Mouse (Mus musculus) heart, embryonic 14.5 days (tissue): Measurements from ENCODE around the gene Abhd17a. TPM values are rescaled to one million over a fixed set of nuclear protein-coding genes. Genes with fewer than 3 reads are reported as not detected.

Experiments used
- ATAC-seq: fragments of 200-750 bp; cut with Nextera tagmentation; 2 replicates; pipeline ENCODE4 v1.8.0; 2017; ENCODE audit warnings: low read depth, moderate TSS enrichment; ENCODE audit not compliant: insufficient number of reproducible peaks, insufficient read depth, low FRiP score
- H3K27ac ChIP-seq, 2 experiments: fragments of 200-500 bp in 1 of 2; fragments of 300-500 bp in 1 of 2; sonication (generic) in 1 of 2; replicated peaks in 1 of 2; 2 replicates each; pipeline ENCODE4 v1.5.1; 2012 to 2014; ENCODE audit warnings: low read depth in 2 of 2, low read length in 2 of 2, control low read depth in 1 of 2, mild to moderate bottlenecking in 1 of 2, mixed read lengths in 1 of 2; ENCODE audit not compliant: control insufficient read depth in 1 of 2, insufficient read depth in 1 of 2
- H3K27me3 ChIP-seq: fragments of 300-500 bp; sonication (generic); 2 replicates; pipeline ENCODE4 v1.6.1; 2014; ENCODE audit warnings: mild to moderate bottlenecking, low read length, control low read depth; ENCODE audit not compliant: control insufficient read depth, insufficient read depth
- H3K36me3 ChIP-seq: fragments of 300-500 bp; sonication (generic); 2 replicates; pipeline ENCODE4 v1.6.1; 2014; ENCODE audit warnings: mild to moderate bottlenecking, control low read depth, low read length, mixed read lengths; ENCODE audit not compliant: control insufficient read depth, insufficient read depth
- H3K4me1 ChIP-seq, 2 experiments: fragments of 200-500 bp in 1 of 2; fragments of 300-500 bp in 1 of 2; sonication (generic) in 1 of 2; 2 replicates each; pipeline ENCODE4 v1.6.1; 2012 to 2014; ENCODE audit warnings: low read length in 2 of 2, control low read depth in 1 of 2, mixed read lengths in 1 of 2; ENCODE audit not compliant: control insufficient read depth in 2 of 2, insufficient read depth in 2 of 2
- H3K4me2 ChIP-seq: fragments of 300-500 bp; sonication (generic); 2 replicates; pipeline ENCODE4 v1.6.1; 2014; ENCODE audit warnings: mild to moderate bottlenecking, low read length
- H3K4me3 ChIP-seq, 2 experiments: fragments of 200-500 bp in 1 of 2; fragments of 300-500 bp in 1 of 2; sonication (generic) in 1 of 2; 2 replicates each; pipeline ENCODE4 v1.5.1; 2012 to 2014; ENCODE audit warnings: low read length in 2 of 2, mild to moderate bottlenecking in 2 of 2, control low read depth in 1 of 2, low read depth in 1 of 2, moderate library complexity in 1 of 2; ENCODE audit not compliant: control insufficient read depth in 1 of 2, insufficient read depth in 1 of 2
- H3K9ac ChIP-seq: fragments of 300-500 bp; sonication (generic); 2 replicates; pipeline ENCODE4 v1.6.1; 2014; ENCODE audit warnings: mild to moderate bottlenecking, low read length
- H3K9me3 ChIP-seq: fragments of 300-500 bp; sonication (generic); 2 replicates; pipeline ENCODE4 v1.6.1; 2016; ENCODE audit warnings: low read length, control low read depth; ENCODE audit not compliant: control insufficient read depth
- WGBS: fragments of 180-500 bp; shearing (Covaris S2); extraction: QIAGEN DNeasy Blood & Tissue Kit; methylation state at CpG from one replicate; pipeline ENCODE4 v1.1.7; 2014; 5-methylcytosine and 5-hydroxymethylcytosine counted together
- polyA plus RNA-seq: library from polyadenylated mRNA; unstranded; fragments of >200 nt; fragmentation: Nextera tagmentation; extraction: Ambion mirVana; gene quantifications from 2 replicates; pipeline ENCODE4 v1.2.1, GENCODE M21; 2014

The Abhd17a gene
- polyA plus RNA-seq, 1 experiment from 2014 or later = 141 TPM

DNA sequence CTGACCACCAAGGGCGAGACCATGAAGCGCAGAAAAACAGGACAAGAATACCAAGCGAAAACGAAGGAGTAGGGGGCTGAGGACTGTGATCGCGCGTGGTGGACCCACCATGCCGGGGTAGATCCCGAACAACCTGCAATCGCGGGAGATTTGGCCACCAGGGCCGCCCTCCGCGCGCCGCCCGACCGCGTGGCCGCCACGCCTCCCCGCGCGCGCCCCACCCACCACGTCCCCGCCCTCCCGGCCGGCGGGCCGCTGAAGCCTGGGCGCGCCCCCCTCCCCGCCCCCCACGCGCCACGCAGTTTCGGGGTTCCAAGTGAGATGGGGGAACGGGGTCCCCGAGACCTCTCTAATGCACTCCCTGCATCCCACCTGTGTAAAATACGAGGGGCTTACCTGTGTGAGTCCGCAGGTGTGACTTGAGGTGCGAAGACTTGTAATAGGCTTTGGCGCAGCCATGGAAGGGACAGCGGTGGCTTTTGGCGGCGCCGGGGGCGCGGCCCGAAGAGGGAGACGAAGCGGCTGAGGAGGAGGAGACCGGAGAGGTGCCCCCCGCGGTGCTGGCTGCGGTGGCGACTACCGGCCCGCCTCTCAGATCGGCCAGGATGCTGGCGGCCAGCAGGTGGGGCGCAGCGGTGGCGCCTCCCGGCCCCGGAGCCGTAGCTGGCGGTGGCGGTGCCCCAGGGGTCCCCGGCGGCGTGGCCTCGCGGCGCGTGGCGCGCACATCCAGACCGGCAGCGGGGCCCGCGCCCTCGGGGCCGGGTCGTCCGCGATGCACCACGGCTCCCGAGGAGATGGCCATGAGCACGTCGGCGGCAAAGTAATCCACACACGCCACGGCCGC lies 13.6 kb downstream of the Abhd17a start:
- ATAC-seq = no peak
- H3K4me1 ChIP-seq = peaks cover 25 to 45% of the 10 kb centered on the region in 2 experiments
- peak overlapping the region; percentile 72 to 92 for H3K27ac ChIP-seq
- no peaks in the 10 kb centered on the region for H3K27me3 ChIP-seq
- H3K9ac ChIP-seq = peak overlapping the region; percentile 87
- H3K4me2 ChIP-seq = peak overlapping the region; percentile 92
- H3K9me3 ChIP-seq = no peaks in the 10 kb centered on the region
- peak overlapping the region; percentile 81 to 87 for H3K4me3 ChIP-seq
- peaks cover 3% of the 10 kb centered on the region; the same call in 1 of the 2 replicates for H3K36me3 ChIP-seq
- WGBS = under 1% methylated on average over 77 of the region's 96 CpGs

DNA sequence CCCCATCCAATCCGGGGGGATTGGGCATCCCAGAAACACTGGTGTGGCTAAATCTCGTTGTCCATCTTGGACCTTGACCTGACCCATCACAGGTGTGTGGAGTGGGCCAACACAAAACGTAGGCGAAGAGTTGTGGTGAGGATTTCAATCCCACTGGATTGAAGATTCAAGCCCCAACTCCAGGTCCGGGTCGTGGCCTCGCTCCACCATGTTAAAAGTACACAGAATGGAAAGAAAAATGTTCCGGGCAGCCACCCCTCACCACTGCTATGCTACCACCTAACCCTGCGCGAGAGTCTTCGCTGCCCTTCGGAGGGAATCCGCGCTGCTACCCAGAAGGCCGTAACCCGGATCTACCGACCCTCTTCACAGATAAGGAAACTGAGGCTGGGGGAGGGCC lies 14.2 kb downstream of the Abhd17a start:
- WGBS = 13% methylated on average over 17 of the region's 17 CpGs
- H3K9me3 ChIP-seq = no peaks in the 10 kb centered on the region
- no peaks in the 10 kb centered on the region for H3K27me3 ChIP-seq
- H3K4me2 ChIP-seq = peak overlapping the region; percentile 92
- peaks cover under 1% of the 10 kb centered on the region; the same call in 1 of the 2 replicates for H3K36me3 ChIP-seq
- H3K4me1 ChIP-seq = peaks cover 31 to 52% of the 10 kb centered on the region in 2 experiments
- no peak for ATAC-seq
- peak overlapping the region; percentile 81 to 87 for H3K4me3 ChIP-seq
- peak overlapping the region; percentile 87 for H3K9ac ChIP-seq
- no peak overlapping the region for H3K27ac ChIP-seq

DNA sequence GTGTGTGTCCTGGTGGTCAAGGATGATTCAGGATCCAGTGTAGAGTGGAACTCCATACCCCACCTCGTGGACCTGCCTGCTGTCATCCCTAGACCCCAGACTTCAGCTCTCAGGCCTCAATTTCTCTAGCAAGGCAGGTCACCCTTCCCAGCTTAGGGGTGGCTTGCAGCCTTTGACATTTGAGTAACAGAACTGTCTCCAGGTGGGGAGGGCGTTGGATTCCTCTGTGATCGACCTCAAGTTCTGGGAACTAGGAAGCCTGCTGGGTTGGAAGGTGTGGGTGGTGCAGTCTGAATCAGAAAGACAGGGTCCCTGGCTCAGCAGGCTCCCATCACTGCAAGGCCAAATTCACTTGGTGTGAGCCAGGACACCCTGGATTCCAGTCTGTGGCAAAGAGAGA lies 15.2 kb downstream of the Abhd17a start:
- peak overlapping the region; percentile 87; the same call in 1 of the 2 replicates for H3K9ac ChIP-seq

DNA sequence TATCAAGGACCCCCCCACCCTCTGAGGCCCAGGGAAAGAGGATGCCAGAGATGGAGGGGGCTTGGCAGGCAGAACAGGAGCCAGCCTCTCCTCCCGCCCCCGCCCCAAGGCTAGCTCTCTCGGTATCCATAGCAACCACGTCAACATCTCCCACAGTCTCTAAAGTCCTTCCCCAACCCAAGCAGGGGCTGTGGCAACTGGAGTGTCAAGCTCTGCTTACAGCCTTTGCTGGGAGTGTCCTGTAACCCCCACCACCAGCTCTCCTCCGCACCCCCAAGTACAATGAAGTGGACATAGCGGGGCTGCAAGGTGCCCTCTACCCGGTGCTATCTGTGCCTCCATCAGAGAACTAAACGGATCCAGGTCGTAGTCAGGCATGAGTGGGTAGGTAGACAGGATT lies 16.2 kb downstream of the Abhd17a start:
- H3K27ac ChIP-seq = no peak overlapping the region
- ATAC-seq = no peak
- no peaks in the 10 kb centered on the region for H3K36me3 ChIP-seq
- H3K9ac ChIP-seq = 0 out of 2 replicates have a peak overlapping the region, but pooled peaks have one; percentile 87
- 49% methylated on average over 9 of the region's 9 CpGs for WGBS
- no peak overlapping the region for H3K4me2 ChIP-seq
- H3K9me3 ChIP-seq = no peaks in the 10 kb centered on the region
- H3K4me1 ChIP-seq = peaks cover 41 to 68% of the 10 kb centered on the region in 2 experiments
- no peaks in the 10 kb centered on the region for H3K27me3 ChIP-seq
- H3K4me3 ChIP-seq = no peak overlapping the region

More for the DNA sequence above, 15.2 kb downstream of the Abhd17a start:
- no peak overlapping the region for H3K27ac ChIP-seq
- H3K4me2 ChIP-seq = peak overlapping the region; percentile 92; the same call in 1 of the 2 replicates
- no peak overlapping the region for H3K4me3 ChIP-seq
- WGBS = 78% methylated on average over 3 of the region's 3 CpGs
- no peak for ATAC-seq
- peaks cover 41 to 62% of the 10 kb centered on the region in 2 experiments for H3K4me1 ChIP-seq
- no peaks in the 10 kb centered on the region for H3K36me3 ChIP-seq
- H3K27me3 ChIP-seq = no peaks in the 10 kb centered on the region
- H3K9me3 ChIP-seq = no peaks in the 10 kb centered on the region

DNA sequence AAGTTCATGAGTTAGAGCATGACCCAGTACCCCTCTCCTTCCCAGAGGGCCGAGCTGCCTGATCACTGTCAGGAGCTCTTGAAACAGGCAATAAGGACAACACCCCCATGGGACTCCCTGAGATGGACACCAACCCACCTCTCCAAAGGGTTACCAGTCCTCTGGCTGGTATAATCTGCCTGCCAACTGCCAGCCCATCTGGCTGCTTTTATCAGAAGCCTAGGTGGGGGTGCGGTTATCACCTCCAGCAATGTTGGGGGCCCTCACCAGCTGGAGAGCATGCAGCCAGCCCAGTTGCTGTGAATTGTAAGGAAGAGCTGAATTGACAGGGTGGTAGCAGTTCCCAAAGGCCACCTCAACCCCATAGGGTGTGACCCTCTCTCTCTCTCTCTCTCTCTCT lies 17.7 kb downstream of the Abhd17a start:
- H3K4me2 ChIP-seq = no peak overlapping the region
- H3K9ac ChIP-seq = no peak overlapping the region
- H3K36me3 ChIP-seq = peaks cover 12% of the 10 kb centered on the region; the same call in 1 of the 2 replicates
- no peak for ATAC-seq
- H3K27me3 ChIP-seq = no peaks in the 10 kb centered on the region
- WGBS = 72% methylated on average over 2 of the region's 2 CpGs
- no peak overlapping the region for H3K27ac ChIP-seq
- no peak overlapping the region for H3K4me3 ChIP-seq
- H3K9me3 ChIP-seq = no peaks in the 10 kb centered on the region
- peaks cover 34 to 62% of the 10 kb centered on the region in 2 experiments for H3K4me1 ChIP-seq

DNA sequence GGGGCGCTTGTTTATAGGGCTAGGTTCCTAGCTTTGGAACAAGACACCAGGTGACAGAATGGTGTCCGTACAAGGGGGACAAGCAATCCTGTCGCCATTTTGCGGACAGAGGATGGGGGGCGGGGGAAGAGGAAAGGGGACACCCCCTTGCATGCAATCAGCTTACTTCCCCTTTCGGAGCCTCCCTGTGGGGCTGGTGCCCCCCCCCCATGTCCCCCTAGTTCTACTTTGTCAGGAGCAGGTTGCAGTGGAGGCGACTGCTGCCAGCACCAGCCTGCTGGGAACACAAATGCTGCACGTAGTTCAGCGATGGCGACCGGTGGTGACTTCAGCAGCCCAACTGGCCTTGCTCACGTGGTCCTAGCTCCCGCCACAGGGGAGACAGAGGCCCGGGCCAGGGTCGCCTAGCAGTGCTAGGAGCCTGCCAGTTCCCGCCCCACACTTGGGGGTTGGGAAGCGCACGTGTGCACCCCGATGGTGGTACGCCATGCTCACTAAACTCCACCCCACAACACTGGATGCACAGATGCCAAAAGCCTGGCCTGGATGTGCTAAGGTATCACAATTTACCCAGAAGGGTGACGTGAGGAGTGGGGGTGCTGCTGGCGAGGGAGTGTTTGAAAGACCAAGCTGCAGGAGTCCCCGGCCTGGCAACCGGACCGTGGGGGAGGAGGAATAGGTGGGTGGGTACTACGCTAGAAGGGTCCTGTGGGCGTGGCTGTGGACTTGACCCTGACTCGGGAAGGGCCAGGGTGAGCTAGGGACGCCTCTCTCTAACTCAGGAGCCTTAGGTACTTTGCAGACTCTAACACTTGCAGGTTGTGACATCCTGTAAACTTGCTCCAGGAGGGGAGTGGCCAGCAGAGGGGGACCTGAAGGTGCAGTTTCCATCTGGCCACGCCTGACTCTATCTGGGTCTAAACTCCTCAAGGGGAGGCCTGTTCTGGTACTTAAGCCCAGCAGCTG lies 19.0 kb downstream of the Abhd17a start:
- peaks cover 15% of the 10 kb centered on the region; the same call in 1 of the 2 replicates for H3K36me3 ChIP-seq
- no peaks in the 10 kb centered on the region for H3K27me3 ChIP-seq
- H3K9ac ChIP-seq = peak overlapping the region; percentile 47; the same call in 1 of the 2 replicates
- WGBS = 22% methylated on average over 30 of the region's 30 CpGs
- peak overlapping the region; percentile 59 for H3K4me2 ChIP-seq
- no peak for ATAC-seq
- H3K4me3 ChIP-seq = peak overlapping the region; percentile 2 to 11; a peak in 2 of 4 replicates
- peak overlapping the region in 1 of 2 experiments; percentile 1; a peak in 1 of 4 replicates for H3K27ac ChIP-seq
- H3K9me3 ChIP-seq = no peaks in the 10 kb centered on the region
- peaks cover 34 to 67% of the 10 kb centered on the region in 2 experiments for H3K4me1 ChIP-seq

DNA sequence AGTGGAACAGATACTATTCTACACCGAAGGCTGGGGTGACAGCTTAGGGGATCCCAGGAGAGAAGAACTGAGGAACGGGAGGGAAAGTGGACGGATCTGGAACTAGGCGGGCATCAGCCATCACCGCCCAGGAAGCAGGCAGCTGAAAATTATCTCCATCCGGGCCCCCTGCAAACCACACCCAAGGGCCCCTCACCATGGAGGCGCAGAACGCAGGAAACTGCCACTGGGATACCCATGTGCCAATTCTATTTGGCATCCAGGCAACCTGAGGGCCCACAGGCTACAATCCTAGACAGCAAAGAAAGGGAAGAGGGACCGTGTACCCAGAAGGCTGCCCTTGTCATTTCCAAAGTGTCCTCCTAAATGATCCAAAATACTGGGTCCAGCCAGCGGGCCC lies 19.7 kb downstream of the Abhd17a start:
- no peak for ATAC-seq
- no peaks in the 10 kb centered on the region for H3K9me3 ChIP-seq
- H3K27me3 ChIP-seq = no peaks in the 10 kb centered on the region
- H3K9ac ChIP-seq = peak overlapping the region; percentile 47
- WGBS = 85% methylated on average over 10 of the region's 10 CpGs
- no peak overlapping the region for H3K27ac ChIP-seq
- 0 out of 4 replicates have a peak overlapping the region, but pooled peaks of 1 of the 2 experiments have one; percentile 11 for H3K4me3 ChIP-seq
- H3K36me3 ChIP-seq = peaks cover 19% of the 10 kb centered on the region; the same call in 1 of the 2 replicates
- H3K4me2 ChIP-seq = peak overlapping the region; percentile 59
- peaks cover 30 to 60% of the 10 kb centered on the region in 2 experiments for H3K4me1 ChIP-seq
